Mouse (Mus musculus) cerebellum, adult (tissue): ENCODE measurements around the gene Nol12.
A peak's percentile ranks its signal among the peaks of the same experiment; 100 is the strongest.

Source experiments
- ATAC-seq: cut with Nextera tagmentation; 2 replicates; pipeline ENCODE4 v1.9.2; 2017; ENCODE audit warnings: mild to moderate bottlenecking, moderate library complexity, mixed read lengths; ENCODE audit not compliant: insufficient number of reproducible peaks, low FRiP score, low TSS enrichment

Gene Nol12

DNA sequence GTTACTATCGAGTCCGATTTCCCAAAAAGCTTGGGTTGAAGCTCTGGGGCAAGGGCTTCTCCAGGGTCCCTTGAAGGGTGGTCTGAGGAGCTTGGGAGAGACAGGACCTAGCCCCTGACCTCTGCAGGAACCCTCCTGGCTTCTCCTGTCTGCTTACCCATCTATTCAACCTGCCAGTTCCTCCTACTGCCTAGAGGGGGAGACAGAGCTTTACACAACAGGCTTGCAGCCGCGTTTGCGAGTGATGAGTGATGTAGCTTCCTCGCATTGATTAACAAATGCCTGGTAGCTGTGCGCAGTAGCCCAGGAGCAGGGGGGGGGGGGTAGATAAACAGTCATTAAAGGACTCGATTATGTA lies 19.1 kb upstream of the Nol12 start:
- ATAC-seq = 0 out of 2 replicates have a peak, but pooled peaks have one; percentile 18

DNA sequence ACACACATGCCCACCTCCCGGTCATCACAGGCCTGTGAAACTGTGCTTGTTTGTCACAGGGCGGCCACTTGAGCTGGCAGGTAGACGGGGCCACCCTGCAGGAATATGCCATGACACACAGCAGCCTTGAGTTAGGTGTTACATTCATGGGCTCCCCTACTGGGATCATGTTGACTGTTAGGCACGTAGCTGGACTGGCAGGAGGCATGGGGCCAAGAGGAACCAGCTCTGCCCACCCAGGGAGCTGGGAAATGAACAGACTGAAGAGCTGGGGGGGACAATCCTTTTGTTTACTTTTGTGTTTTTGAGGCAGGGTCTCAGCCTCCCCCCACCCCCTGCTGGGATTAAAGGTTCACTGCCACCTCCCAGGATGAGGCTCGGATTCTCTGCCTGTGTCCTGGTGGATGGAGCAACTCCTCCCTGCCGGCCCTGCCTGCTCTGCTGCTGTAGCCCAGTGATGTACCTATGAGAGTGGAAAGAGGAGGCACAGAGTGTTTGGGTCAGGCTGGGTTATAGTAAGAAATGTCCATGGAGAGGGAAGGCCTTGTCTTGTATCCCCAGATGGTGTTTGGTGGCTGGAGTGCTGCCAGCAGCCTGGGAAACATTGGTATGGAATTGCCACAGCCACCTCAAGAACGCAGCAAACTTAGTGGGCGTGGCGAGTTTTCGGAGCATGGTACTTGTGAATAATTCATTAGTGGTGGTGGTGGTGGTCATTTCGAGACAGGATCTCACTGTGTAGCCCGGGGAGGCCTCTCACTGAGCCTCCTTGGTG lies 18.5 kb upstream of the Nol12 start:
- no peak for ATAC-seq

DNA sequence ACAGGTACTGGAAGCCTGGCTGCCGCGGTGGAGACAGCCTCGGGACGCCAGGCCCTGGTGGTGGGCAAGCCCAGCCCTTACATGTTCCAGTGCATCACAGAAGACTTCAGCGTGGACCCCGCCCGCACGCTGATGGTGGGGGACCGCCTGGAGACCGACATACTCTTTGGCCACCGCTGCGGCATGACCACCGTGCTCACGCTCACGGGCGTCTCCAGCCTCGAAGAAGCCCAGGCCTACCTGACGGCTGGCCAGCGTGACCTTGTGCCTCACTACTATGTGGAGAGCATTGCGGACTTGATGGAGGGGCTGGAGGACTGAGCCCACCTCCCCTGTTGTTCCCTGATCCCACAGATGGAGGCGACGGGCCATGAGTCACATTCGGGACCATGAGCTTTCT lies 16.6 kb upstream of the Nol12 start:
- no peak for ATAC-seq

DNA sequence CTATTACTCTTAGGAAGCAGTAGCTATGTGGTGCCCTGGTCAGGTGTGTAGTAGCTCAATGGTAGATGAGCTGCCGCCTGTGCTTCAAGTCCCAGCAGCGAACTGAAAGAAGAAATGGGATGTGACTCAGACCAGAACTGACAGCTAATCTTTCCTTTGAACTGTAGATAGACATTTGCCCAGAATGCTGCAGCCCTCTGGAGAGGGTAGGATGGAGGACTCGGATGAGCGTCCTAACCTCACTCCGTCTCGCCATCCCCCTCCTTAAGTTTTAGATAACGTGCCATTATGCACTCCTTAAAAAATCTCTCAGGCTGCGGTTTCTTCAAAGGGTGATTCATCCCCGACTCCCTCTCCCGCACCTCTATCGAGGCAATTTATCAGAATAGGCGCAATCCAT lies 14.8 kb upstream of the Nol12 start:
- ATAC-seq = no peak

DNA sequence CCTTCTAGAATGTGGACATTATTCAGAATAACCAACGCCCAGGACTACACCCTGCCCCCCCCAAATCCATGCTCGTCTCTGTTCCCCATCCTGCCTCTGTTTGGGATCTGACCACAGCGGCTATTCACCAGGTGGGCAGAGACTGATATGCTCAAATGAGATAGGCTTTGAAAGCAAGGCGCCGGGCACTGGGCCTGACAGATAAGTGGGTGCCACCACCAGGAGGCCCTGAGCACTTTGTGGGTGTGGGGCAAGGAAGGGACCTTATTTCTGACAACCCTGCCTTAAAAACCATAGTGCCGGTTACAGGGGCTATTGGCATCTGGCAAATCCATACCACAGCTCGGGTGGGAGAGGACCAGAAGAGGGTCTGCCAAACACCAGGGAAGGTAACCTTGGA lies 12.0 kb upstream of the Nol12 start:
- no peak for ATAC-seq

DNA sequence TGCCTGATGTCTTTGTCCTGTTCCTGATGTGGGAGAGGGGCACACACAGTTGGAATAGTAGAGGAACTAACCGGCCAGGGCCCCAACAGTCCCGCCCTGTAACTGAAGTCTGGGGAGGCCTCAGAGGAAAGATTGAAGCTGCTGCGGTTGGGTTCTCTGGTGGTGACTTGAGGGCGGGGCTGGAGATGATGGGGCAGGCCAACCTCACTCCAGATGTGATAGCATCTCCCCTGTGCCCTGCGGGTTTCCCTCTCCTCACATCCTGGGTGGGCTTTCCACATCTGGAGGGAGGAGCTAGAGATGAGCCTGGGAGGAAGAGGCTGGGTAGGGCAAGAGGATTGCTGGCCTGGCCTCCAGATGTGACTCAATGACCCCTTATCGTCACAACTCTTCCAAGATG lies 11.1 kb upstream of the Nol12 start:
- no peak for ATAC-seq

DNA sequence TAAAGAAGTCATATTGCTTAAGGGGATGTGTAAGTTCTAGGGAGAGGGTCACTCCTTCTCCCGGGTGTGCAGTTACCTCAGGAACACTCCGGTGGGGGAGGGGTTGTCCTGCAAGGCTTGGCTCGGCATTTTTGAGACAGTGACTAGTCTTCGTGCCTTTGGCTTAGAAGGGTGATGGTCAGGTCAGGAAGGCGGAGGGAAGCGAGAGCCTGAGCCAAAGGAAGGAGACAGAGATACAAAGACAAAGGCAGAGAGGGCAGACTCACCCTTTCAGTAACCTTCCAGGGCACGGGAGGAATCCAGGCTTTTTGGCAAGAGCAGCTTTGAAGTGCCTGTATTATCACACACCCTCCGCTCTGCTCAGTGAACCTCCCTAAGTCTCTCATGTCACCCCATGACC lies 9.6 kb upstream of the Nol12 start:
- ATAC-seq = no peak

DNA sequence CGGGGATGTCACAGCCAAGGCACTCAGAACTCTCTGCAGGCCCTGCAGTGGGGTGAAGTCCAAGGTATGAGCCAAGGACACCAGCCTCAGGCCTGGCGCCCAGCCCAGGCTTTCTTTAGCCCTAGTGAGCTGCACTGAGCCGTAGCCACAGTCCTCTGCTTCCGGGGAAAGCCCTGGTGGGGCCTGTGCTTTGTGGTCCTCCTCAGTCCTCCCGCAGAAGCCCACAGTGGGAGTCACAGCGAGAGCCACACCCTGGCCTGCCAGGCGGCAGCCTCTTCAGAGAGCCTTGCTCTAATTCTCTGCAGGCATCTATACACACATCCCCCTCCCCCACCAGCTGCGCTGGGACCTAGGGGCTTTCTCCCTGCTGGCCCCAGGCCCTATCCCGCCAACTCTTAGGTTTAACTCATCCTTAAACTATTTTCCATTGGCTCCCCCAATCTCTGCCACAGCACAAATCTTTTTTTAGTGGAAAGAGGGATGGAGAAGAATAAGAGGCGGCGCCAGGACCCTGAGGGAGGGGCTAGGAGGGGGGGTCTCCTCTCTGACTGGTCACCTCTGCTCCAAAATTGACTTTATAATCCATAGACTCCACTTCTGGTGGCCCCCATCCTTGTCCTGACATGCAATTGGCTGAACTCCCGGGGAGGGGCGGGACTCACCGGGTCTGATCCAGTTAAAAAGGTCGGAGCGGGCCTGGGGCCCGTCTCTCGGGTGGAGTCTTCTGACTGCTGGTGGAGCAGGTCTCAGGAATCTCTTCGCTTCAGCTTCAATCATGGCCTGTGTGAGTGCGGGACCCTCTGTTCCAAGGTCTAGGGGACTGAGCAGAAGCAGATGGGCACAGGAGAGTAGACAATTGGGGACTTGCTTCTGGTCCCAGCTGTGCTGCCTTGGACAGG lies 8.5 kb upstream of the Nol12 start, which contains the start of gene Lgals1:
Lgals1 (plus strand) TSS at position 705 of the 899 bp plus-strand sequence.
- peak; percentile 71; the same call in 1 of the 2 replicates for ATAC-seq

DNA sequence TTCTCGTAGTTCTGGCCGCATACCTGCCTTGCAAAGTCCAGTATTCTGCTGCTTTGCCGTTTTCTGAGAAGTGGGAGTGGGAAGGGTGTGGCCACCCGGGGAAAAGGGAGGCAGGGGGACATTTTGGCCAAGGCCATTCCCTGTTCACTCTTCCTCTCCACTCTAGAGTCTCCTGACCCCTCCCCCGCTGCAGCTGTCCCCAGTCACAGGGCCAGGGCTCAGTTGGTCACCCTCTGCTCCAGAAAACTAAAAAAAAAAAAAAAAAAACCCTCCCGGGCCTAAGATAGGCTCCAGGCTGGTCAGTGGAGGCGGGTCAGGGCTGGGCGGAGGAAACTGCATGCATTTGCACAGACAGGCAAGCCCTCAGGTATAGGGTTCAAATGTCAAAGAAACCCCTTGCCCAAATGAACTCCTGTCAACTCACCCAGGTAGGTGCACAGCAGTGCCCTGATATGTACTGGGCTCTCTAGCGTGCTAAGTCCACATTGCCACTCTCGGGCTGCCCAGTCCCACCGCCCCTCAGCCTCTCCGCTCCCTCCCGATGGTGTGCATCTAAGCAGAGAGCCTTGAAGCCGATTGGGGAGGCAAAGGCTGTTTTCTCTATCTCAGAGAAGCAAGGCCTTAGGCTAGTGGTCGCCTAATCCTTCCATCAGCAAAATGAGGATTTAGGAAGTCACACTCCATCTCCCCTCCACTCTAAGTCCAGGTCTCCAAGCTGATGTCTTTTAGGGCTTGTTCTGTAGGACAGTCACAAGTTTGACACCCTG lies 7.5 kb upstream of the Nol12 start:
- no peak for ATAC-seq

DNA sequence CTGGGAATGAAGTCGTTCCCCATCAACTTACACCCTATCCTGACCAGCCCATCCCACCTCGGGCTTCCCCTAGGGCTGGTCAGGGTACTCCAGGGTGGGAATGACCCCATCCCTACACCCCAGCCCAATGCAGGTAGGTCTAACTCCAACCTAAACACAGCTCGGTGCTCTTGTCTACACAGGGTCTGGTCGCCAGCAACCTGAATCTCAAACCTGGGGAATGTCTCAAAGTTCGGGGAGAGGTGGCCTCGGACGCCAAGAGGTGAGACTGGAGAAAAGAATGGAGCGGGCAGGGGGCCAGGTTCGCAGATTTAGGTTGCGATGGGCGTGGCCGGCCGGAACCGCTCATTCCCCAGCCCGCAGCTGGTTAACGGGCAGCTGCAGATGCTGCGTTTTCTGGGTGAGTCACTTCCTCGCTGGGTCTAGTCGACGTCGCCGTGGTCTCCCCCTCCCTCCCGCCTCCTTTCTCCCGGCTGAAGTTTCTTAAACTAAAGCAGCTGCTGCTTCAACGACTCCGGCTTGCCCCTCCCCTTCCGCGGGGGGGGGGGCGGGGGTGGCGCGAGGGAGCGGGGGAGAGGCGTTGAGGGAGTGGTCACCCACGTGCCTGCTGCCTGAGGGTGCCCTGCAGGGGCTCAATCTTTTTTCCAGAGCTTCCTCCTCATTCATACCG lies 6.8 kb upstream of the Nol12 start:
- ATAC-seq = no peak

DNA sequence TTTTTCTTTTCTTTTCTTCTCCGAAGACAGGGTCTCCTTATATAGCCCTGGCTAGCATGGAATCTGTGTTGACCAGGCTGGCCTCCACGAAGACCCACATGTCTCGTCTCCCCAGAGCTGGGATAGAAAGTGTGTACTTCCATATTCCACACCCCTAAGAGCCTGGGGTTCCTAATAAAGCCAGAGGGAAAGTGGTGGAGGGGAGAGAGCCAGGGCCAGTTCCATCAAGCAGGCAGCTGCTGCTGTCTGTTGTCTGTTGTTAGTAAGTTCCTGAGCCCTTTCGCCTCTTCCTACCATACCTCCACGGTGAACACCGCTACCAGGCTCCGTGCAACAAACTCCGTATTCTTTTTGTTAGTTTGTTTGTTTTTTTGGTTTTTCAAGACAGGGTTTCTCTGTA lies 6.2 kb upstream of the Nol12 start:
- no peak for ATAC-seq

DNA sequence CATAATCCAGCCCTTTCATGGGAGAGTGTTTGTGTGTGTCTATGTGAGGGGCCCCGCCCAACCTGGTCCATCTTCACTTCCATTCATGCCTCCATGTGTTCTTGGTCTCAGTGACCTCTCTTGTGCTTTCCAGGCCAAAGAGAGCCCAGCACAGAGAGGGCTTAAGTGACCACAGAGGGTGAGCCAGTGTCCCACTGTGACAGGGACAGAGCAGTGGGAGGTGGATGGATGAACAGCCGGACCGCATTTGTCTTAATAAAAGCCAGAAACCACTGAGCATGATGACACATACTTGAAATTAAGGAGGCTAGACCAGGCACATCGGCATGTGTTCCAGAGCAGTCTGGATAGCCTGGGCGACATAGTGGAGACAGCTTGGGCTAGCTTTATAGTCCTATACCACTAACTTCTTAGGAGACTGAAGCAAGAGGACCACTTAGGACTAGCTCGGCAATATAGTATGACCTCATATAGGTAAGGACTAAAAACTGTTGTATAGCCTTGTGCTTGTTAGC lies 4.5 kb upstream of the Nol12 start:
- no peak for ATAC-seq

DNA sequence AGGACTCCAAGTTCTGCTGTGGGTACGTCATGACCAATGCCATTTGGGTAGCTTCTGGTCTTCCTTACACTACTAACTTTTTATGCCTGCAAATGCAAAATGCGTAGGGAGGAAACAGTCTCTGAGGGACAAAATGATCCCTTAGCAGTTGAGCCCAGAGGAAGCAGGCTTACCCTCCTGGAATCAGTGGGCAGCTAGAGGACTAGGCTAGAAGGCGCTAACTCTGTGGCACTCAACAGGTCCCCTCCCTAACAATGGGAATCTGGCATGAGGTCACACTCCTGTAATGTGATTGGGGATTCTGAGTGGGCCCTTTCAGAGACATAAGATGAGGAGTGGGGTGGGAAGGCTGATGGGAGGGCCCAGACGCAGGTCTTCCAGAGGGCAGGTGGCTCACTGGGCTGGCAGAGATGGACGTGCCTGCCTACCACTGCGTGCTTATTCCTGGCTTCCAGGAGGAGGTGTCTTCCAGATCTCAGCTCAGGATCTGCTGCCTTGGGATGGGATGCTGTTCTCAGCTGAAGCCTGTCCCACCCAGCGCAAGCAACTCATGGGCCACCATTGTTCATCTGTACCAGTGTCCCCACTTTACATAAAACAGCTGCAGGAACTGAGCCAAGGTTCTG lies 3.8 kb upstream of the Nol12 start:
- ATAC-seq = no peak

DNA sequence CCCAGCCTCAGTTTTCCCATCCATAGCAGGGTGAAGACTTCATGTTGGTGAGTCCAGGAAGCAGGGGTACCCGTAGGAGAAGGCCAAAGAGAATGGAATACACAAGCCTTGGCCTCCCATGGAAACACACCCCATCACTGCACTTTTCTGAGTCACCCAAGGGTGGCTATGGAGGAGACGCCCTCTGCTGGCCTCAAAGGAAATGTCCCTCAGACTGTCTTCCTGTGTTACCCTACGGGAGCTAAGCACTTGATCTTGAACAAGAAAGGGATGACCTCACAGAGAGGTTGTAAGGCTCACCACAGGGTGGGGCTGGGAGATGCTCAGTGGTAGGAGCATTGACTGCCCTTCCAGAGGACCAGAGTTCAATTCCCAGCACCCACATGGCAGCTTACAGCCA lies 3.2 kb upstream of the Nol12 start:
- ATAC-seq = no peak

DNA sequence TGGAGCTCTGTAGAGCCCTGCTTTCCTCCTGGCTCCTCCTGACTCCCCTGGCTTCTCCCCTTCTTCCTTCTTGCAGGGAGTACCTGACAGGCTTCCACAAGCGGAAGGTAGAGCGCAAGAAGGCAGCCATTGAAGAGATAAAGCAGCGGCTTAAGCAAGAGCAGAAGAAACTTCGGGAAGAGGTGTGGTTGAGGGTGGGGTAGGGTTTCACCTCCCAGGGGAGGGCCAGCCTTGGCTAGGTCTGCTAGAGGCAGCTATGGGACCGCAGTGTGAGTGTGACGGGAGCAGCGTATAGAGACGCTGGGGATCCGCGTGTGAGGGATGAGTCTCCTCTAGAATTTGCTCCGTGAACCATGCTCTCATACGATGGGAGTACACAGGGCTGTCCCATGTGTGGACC lies 1.7 kb downstream of the Nol12 start:
- no peak for ATAC-seq

DNA sequence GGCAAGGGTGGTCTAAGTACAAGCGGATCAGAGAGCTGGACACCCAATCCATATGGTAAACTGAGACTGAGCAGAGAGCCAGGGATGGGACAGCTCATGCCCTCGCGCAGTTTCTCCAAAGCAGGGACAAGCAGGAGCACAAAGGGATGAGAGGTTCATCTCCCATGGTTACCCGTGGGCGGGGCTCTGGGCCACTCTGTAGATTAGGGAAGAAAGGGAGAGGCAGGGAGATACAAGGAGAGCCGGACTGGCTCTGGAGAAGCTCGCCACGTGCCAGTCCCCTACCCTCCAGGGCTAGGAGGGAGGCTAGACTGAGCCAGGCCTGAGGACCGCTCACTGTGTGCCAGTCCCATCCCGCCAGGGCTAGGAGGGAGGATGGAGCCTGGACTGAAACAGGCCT lies 2.6 kb downstream of the Nol12 start:
- ATAC-seq = no peak

DNA sequence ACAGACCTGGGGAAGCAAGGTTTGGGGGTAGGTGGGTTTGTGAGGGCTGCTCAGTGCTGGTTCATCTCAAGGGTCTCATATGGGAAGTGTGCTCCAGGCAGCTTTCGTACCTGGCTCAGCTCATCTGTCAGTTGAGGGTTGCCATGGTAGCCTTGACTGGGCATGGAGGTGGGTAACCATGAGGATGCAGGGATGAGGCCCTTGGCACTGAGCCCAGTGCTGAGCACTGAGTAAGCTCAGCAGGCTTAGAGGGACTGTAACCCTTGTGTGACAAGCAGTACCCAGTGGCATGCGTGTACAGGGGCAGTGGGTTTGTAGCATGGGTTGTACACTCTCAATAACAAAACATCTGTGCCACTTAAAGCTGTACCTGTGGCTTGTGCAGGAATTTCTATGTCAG lies 3.2 kb downstream of the Nol12 start:
- no peak for ATAC-seq

DNA sequence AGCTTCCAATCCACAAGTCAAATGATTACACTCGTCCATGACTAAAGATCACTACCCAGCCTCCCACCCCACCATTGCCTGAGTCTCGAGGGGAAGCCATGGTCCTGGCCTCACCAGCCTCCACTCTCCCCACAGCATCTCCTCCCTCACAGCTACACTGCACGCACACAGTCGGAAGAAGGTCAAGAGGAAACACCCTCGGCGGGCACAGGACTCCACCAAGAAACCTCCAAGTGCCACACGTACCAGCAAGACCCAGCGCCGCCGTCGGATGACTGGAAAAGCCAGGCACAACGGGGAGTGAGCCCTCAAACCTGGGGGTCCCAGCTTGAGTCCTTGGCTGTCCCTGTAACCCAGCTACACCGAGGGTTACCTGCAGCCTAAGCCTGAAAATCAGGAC lies 5.6 kb downstream of the Nol12 start:
- no peak for ATAC-seq

DNA sequence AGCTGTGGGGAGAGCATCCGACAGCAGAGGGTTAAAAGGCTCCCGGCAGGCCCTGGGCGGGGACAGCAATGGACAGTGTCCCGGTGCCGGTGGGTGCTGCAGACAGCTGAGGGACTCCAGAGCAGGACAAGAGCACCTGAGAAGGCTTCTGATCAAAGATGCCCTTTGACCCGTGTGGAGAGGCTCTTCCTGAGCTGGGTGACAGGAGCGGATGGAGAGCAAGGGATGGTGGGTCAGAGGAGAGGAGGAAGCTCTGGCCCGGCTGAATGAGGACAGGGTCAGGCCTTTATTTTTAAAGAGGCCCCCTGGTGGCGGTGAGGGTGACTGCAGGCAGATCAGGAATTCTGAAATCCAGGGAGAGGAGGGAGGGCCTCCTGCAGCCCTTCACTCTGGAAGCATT lies 7.9 kb downstream of the Nol12 start:
- peak; percentile 71 for ATAC-seq

DNA sequence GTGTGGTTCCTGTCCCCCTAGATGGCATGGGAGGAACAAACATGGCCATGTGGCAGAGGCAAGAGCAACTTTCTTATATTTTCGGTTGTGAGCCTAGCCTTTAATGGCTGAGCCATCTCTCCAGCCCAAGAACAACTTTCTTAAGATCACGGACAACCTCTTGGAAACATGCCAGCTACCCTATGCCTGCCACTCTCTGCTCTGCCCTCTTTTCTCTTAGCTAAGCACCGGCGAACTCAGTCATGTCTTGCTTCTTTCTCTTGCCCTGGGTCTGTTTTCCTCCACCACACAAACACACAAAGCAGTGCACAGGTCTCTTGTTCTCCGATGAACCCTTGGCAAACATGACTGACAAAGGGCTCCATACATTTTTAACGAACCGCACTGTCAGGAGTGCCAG lies 11.5 kb downstream of the Nol12 start:
- no peak for ATAC-seq
